Mouse (Mus musculus): Measurements from ENCODE around the gene Slc25a18.

DNA sequence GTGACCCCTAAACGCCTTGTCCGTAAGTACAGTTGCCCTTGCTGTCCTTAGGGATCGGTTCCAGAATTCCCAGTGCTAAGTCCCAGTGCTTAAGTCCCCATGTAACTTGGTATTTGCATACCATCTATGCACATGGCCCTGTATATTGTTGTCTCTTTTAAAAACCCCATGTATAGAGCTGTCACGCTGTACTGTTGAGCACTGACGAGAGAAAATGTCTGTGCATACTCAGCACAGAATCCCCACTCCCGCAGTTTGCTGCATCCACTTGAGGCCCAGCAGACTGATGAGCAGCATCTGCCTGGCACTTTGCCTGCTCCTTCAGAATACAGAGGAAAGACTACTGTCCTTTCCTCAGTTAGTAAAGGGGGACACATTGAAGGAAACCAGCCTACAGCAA lies 385 bp downstream of the Slc25a18 start:
- TF ChIP-seq GATA1 (IDR thresholded peaks at IDR 0.05; ENCODE audit: borderline replicate concordance, low read length) (no peak), CTCF (IDR thresholded peaks at IDR 0.05; ENCODE audit: low read depth, low read length) (no peak), TAL1 (conservative IDR thresholded peaks at IDR 0.05; ENCODE audit: low read depth, low read length) (no peak), GATA2 (IDR thresholded peaks at IDR 0.05; ENCODE audit: borderline replicate concordance, low read depth, low read length) (no peak), POLR2AphosphoS5 (IDR thresholded peaks at IDR 0.05; ENCODE audit: insufficient replicate concordance, low read depth, low read length) (no peak)
